Mouse (Mus musculus) adrenal gland, postnatal 25 days (tissue): Measurements from ENCODE around the gene Hdhd5. TPM values are rescaled to one million over a fixed set of nuclear protein-coding genes. Genes with fewer than 3 reads are reported as not detected.

Source experiments
- DNase-seq: peaks from one replicate; pipeline ENCODE4 v3.0.0; 2021; ENCODE audit warnings: mixed read lengths
- total RNA-seq: library from RNA; stranded (reverse); gene quantifications from 2 replicates; pipeline ENCODE4 v1.2.3, GENCODE M21; 2021

Hdhd5 gene
- total RNA-seq, 1 experiment from 2014 or later = 37.4 TPM

GRCm38 (mm10) chr6:120532594-120532993 lies 1.5 kb upstream of the Hdhd5 start:
- no peak for DNase-seq

- DNase-seq = no peak
Observed at GRCm38 (mm10) chr6:120529123-120529522, 2.0 kb downstream of the Hdhd5 start.

- DNase-seq = no peak
Observed at GRCm38 (mm10) chr6:120524796-120525195, 6.3 kb downstream of the Hdhd5 start.

GRCm38 (mm10) chr6:120519647-120520046 lies 11.5 kb downstream of the Hdhd5 start:
- no peak for DNase-seq

- DNase-seq = peak; percentile 48
Observed at GRCm38 (mm10) chr6:120517311-120517710, 13.8 kb downstream of the Hdhd5 start.

- DNase-seq = no peak
Observed at GRCm38 (mm10) chr6:120516879-120517278, 14.2 kb downstream of the Hdhd5 start.

- no peak for DNase-seq
Observed at GRCm38 (mm10) chr6:120516422-120516821, 14.7 kb downstream of the Hdhd5 start.

- no peak for DNase-seq
Observed at GRCm38 (mm10) chr6:120511212-120511611, 19.9 kb downstream of the Hdhd5 start.

GRCm38 (mm10) chr6:120510425-120510824 lies 20.7 kb downstream of the Hdhd5 start:
- DNase-seq = no peak

GRCm38 (mm10) chr6:120509975-120510374 lies 21.1 kb downstream of the Hdhd5 start:
- no peak for DNase-seq

- DNase-seq = no peak
Observed at GRCm38 (mm10) chr6:120508645-120509044, 22.5 kb downstream of the Hdhd5 start.

GRCm38 (mm10) chr6:120505531-120505930 lies 25.6 kb downstream of the Hdhd5 start:
- DNase-seq = no peak

- no peak for DNase-seq
Observed at GRCm38 (mm10) chr6:120504051-120504450, 27.1 kb downstream of the Hdhd5 start.

GRCm38 (mm10) chr6:120496544-120496943 lies 34.6 kb downstream of the Hdhd5 start:
- no peak for DNase-seq

GRCm38 (mm10) chr6:120493374-120494181 lies 37.5 kb downstream of the Hdhd5 start, which contains the start of gene Tmem121b:
Tmem121b (minus strand) TSS chr6:120493807.
- peak; percentile 45 for DNase-seq

GRCm38 (mm10) chr6:120492499-120493373 lies 38.4 kb downstream of the Hdhd5 start:
- peak; percentile 22 for DNase-seq

- no peak for DNase-seq
Observed at GRCm38 (mm10) chr6:120491862-120492498, 39.1 kb downstream of the Hdhd5 start.

GRCm38 (mm10) chr6:120491064-120491463 lies 40.1 kb downstream of the Hdhd5 start:
- no peak for DNase-seq

- no peak for DNase-seq
Observed at GRCm38 (mm10) chr6:120489461-120489860, 41.7 kb downstream of the Hdhd5 start.

- no peak for DNase-seq
Observed at GRCm38 (mm10) chr6:120488647-120489046, 42.5 kb downstream of the Hdhd5 start.

GRCm38 (mm10) chr6:120486051-120486510 lies 45.0 kb downstream of the Hdhd5 start:
- no peak for DNase-seq

- DNase-seq = no peak
Observed at GRCm38 (mm10) chr6:120485038-120485437, 46.1 kb downstream of the Hdhd5 start.
